Mouse (Mus musculus): ENCODE measurements around the gene Cep44.

Cep44 gene

GRCm38 (mm10) chr8:56486006-56486405 is 64.8 kb downstream of the Cep44 start:
- CTCF ChIA-PET: no interaction called here
